Mouse (Mus musculus): ENCODE results near the gene Prpf31. TPM values are rescaled to one million over a fixed set of nuclear protein-coding genes. Genes with fewer than 3 reads are reported as not detected.

The Prpf31 gene
- total RNA-seq, 2 experiments from 2014 or later = 49.8 to 51.9 TPM

DNA sequence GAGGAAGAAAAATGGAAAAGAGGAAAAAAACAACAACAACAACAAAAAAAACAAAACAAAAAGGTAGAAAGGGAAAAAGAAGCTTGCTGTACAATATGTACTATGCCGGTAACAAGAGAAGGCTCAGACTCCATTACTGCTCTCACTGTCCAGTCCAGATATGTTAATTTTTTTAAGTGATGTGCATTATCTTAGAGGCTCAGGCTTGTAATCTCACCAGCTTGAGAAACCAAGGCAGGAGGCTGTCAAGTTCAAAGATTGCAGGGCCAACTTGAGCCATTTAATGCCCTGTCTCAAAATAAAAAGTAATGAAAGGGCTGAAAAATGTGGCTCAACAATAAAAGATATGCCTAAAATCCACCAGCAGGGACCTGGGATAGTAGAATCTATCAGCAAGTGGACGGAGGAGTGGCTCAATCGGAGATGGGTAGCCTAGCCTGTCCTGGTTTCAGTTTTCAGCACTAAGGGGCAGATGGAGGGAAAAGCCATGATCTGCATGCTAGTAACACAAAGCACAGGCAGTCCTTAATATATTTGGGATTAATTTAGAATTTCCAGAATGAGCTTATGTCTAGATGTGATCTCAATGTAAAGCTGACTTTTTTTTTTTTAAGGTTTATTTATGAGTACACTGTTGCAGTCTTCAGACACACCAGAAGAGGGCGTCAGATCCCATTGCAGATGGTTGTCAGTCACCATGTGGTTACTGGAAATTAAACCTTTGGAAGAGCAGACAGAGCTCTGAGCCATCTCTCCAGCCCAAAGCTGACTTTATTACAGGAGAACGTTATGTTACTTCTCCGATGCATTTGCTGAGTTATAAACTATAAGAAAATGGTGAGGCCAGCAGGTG lies 13.2 kb upstream of the Prpf31 start:
- DNase-seq (ENCODE audit: low spot score in 2 of 2) = no peak
- intact Hi-C loops (cut with DNase I) = no loop called here

DNA sequence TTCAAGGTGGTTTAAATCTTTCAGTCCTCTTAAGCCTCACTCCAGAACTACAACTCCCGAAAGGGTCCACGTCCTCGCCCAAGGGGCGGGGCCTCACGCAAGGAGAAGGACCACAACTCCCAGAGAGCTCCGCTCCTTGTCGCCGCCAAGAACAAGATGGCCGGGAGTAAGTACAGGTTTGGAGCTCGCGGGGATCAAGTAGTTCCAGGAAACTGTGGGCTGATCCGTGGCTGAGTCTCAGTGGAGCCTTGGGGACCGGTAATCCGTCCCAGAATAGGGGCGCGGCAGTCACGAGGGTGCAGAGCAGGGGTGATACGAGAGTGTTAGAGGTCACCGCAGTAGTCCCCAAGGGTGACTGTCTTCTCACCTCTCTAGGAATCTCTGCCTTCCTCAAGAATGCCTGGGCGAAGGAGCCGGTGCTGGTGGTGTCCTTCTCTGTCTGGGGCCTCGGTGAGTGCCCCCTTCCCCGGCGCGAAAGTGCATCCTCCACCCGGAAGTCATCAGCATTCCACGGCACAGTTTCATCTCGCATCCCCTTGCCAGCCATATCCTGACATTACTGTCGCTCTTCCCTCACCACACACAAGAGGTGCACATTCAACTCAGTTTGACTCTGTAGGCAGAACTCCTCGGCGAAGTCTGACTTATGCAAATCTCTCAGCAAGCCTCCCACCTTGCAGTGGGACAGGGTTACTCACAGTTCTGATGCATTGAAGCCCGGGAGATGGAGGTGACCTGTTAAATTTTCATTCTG lies 12.4 kb upstream of the Prpf31 start, which contains the start of gene Ndufa3:
Ndufa3 (plus strand) TSS at position 132 of the 754 bp plus-strand sequence.
- intact Hi-C loops (cut with DNase I) = no loop called here

DNA sequence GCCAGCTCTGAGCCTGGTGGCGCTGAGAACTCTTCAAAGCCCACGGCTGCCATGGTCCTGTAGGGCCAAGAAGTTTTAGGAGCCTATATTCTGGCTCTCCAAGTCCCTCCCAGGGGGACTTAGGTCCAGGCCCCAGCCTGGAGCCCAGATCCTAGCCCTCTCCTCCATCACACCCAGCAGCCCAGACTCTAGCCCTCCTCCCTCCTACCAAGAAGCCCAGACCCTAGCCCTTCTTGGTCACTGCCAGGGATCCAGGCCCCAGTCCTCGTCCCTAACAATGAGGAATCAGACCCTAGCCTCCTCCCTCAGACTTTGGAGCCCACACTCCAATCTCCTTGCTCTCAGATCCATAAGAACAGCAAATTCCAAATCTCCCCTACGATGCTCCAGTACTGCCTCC lies 755 bp upstream of the Prpf31 start:
- intact Hi-C loops (cut with DNase I) = no loop called here
- no peak for DNase-seq (ENCODE audit: low spot score in 2 of 2)

More for the DNA sequence above, 12.4 kb upstream of the Prpf31 start, which contains the start of gene Ndufa3:
- DNase-seq (ENCODE audit: low spot score in 2 of 2) = peak; percentile 86 to 90

DNA sequence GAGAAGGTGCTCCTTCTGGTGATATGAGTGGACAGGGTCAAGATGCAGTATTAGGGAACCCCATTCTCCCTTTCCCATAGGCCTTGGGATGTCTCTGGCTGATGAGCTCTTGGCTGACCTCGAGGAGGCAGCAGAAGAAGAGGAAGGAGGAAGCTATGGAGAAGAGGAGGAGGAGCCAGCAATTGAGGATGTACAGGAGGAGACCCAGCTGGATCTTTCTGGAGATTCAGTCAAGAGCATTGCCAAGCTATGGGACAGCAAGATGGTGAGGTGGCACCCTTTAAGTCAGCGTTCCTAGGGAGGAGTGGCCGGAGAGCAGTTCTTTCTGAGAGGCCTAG lies 662 bp downstream of the Prpf31 start:
- no peak for DNase-seq (ENCODE audit: low spot score in 2 of 2)
- intact Hi-C loops (cut with DNase I) = no loop called here

DNA sequence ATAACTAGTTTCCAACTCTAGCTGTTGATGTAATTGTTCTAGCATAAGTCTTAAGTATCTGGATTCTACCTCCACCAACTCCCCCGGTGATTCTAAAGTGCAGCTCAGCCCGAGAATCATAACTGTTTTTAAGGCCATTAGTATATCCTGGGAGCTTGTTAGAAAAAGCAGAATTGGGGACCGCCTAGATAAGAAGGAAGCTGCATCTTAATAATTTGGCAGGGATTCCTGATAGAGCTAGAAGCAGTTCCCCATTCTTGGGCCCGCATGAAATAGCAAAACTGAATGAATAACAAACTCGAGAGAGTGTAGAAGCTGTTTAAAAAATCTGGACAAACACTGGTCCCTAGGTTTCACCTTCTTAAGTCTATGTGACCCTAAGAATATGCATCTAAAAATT lies 13.6 kb downstream of the Prpf31 start:
- intact Hi-C loops (cut with DNase I) = loop anchor here (10.0 kb wide), 1 partner anchor 1441 kb away; the partner anchor contains the start of gene Epn1
- DNase-seq (ENCODE audit: low spot score in 2 of 2) = no peak

DNA sequence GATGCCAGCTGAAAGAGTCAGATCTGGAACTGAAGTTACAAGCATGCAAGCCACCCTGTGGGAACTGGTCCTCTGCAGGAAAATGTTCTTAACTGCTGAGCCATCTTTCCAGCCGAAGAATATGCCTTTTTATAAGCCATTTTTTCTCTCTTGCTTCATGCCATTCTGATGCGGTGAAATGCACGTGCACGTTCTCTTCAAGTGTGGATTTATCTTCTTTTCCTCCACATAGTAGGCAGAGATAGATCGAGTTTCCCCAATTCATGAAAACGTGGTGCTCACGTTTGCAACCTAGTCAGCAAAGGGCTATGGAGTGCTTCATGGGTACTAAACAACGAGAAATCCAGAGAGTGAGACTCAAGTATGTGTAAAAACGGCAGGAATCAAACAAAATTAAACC lies 14.1 kb downstream of the Prpf31 start:
- intact Hi-C loops (cut with DNase I) = loop anchor here (2.0 to 10.0 kb wide), 2 partner anchors 21 to 1441 kb away; partner anchors contain the start of genes Epn1 and Leng1
- no peak for DNase-seq (ENCODE audit: low spot score in 2 of 2)

DNA sequence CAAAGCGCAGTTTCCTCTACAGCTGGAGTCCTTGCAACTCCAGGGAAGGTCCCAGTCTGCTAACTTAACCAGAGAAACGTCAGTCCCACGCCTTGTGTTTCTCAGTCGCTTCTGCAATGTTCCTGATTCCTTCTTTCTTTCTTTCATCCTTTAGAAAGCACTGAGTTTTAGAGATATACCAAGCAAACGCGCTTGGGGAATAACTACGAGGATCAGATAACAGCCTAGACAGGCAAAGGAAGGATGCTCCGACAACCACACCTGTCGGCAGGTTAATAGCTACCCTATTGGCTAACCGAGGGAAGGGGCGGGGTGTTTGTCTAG lies 14.5 kb downstream of the Prpf31 start:
- no peak for DNase-seq (ENCODE audit: low spot score in 2 of 2)
- intact Hi-C loops (cut with DNase I) = loop anchor here (2.0 to 10.0 kb wide), 2 partner anchors 20 to 1440 kb away; partner anchors contain the start of genes Epn1 and Leng1

DNA sequence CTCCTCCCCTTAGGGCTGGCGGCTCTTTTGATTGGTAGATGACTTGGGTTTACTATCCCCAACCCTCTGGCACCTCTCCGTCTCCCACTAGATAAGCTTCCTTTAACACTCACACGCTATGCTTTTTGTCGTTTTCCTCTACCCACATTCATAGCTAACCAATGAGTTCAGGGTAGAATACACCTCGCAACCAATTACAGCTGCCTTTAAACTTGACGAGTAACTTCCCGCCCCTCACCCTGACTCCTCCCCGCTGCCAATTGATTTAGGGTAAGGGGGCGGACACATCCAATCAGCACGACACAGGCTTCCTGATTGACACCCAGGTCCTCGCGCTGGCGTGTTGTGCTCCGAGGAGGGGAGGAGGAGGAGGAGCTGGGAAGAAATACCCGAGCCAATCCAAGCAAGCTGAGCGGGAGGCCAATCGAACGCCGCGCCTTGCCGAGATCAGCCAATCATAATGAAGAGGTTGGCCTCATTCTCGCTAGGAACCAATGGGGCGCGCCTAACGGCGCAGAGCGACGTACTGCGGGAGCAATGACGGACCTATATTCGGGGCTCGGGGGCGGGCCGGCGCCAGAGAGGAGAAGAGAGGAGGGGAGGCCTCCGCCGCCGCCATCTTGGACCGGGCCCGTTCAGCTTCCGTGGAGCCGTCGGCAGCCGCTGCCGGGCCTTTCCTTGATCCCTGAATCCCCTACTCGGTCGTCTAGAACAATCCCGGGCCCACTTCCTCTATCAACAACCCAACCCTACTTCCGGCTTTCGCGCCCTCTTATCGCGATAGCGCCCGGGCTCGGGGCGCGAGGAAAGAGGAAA lies 15.1 kb downstream of the Prpf31 start, which contains the start of gene Cnot3:
Cnot3 (plus strand) TSS at position 597 of the 816 bp plus-strand sequence.
- intact Hi-C loops (cut with DNase I) = loop anchor here (2.0 to 10.0 kb wide), 2 partner anchors 20 to 1440 kb away; partner anchors contain the start of genes Epn1 and Leng1
- peak; percentile 99 for DNase-seq (ENCODE audit: low spot score in 2 of 2)

DNA sequence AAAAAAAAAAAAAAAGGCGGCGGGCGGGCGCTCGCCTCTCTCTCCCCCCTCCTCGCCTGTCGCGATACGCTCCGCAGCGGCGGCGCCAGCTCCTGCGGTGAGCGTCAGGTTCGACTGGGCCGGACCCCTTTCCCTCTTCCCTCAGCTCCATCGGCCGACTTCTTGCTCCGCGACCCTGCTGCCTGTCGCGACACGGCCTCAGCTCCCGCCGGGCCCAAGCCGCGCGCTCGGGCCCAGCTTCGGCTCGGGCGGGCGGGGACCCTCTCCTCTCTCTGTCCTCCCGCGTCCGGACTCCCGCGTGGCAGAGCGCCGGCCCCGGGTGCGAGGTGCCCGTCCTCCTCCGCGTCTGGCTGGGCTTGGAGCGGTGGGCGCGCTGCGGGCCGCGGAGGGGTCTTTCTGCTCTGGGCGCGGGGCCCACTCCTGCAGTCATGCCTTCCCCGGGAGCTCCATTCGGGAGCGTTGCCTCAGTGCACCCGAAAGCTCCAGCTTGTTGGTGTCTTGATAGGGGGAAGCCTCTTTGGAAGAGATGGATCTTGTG lies 15.8 kb downstream of the Prpf31 start:
- DNase-seq (ENCODE audit: low spot score in 2 of 2) = no peak
- intact Hi-C loops (cut with DNase I) = loop anchor here (2.0 to 10.0 kb wide), 2 partner anchors 19 to 1439 kb away; partner anchors contain the start of genes Epn1 and Leng1

DNA sequence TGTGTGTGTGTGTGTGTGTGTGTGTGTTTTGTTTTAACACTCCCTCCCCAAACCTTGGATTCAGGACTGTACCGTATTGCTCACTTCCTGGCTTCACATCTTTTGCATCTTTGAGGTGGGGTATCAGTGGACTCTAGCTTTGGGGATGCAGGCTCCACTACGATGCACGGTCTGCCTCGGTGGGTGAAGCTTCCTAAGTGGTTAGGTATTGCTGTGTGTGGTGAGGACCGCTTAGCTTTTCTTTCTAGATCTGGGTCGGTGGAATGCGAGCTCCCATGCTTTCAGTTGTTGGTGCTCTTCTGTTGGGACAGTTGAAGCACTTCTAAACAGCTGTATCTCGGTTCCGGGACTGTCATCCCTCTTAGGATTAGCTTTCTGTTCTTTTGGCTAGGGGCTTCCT lies 16.4 kb downstream of the Prpf31 start:
- DNase-seq (ENCODE audit: low spot score in 2 of 2) = no peak
- intact Hi-C loops (cut with DNase I) = loop anchor here (10.0 kb wide), 1 partner anchor 1439 kb away; the partner anchor contains the start of gene Epn1

DNA sequence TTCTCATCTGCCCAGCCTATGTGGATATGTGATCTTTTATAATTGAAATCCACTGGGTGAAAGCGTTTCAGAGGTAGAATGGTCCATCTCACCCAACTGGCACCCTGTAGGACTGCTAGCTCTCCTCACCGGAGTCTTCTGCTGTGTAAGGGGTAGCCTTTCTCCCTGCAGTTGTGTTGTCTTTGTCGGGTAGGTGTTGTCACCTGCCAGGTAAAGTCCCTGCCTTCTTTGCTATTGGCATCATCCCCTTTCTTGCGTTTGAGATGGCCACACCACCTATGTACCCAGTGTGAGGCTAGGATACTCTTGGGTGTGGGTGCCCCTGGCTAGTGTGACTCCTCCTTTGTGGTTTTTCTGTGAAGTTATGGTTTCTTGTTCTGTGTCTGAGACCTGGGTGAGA lies 16.9 kb downstream of the Prpf31 start:
- intact Hi-C loops (cut with DNase I) = loop anchor here (10.0 kb wide), 1 partner anchor 1438 kb away; the partner anchor contains the start of gene Epn1
- no peak for DNase-seq (ENCODE audit: low spot score in 2 of 2)

DNA sequence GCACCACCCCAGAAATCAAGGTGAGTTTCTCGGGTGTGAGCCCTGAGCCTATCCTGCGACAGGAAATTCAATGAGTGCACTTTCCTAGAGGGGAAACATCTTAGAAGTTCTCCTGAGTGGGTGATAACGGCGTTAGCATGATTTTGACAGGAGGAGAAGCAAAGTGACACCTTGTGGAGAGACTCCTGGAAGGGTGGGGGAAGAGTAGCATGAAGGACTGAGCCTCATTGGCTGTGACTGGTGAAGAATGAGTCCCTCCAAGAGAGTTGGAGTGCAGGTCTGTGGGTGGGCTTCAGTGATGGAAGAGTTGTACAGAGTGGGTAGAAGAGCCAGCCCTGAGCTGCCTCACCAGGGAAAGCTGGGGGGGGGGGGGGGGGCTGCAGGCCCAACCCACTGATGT lies 27.2 kb downstream of the Prpf31 start:
- no peak for DNase-seq (ENCODE audit: low spot score in 2 of 2)
- intact Hi-C loops (cut with DNase I) = no loop called here

DNA sequence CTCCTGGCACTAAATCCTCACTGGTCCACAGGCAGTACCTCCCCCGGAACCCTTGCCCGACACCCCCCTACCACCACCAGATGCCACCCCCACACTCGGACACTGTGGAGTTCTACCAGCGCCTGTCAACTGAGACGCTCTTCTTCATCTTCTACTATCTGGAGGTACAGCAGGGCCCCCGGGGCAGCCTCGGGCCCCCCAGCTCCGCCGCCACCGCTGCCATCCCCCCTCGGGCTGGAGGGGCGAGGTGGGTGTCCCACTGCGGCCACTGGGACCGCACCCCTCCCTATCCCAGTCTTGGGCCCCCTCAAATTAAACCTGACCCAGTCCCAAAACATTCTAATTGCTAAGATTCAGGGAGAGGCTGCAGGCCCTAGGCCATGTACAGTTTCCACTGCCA lies 28.8 kb downstream of the Prpf31 start:
- intact Hi-C loops (cut with DNase I) = no loop called here
- no peak for DNase-seq (ENCODE audit: low spot score in 2 of 2)

DNA sequence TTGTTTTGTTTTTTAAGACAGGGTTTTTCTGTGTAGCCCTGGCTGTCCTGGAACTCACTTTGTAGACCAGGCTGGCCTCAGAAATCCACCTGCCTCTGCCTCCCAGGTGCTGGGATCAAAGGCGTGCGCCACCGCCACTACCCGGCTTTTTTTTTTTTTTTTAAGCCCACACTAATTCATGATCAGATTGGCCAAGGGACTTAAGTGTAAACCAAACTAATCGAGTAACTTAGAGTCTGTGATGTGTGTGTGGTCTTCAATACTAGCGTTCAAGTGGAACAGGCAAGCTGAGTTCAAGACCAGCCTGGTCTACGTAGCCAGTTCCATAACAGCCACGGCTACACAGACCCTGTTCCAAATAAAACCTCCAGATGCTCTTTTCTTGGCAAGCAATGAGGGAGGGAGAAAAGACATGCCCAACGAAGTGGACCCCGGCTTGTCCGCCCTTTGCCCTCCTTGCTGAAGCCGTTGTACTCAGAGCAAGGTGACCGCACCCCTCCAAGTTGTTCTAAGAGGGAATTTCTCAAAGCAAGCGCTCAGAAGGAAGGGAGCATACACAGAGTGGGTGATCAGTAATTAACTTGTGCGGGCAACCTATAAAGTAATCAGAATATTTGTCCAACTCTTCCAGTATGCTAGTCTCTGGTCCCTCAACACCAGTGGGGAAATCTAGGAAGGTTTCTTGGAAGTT lies 34.9 kb downstream of the Prpf31 start:
- DNase-seq (ENCODE audit: low spot score in 2 of 2) = no peak
- intact Hi-C loops (cut with DNase I) = loop anchor here (2.0 kb wide), 1 partner anchor 20 kb away; the partner anchor contains the start of gene Cnot3

DNA sequence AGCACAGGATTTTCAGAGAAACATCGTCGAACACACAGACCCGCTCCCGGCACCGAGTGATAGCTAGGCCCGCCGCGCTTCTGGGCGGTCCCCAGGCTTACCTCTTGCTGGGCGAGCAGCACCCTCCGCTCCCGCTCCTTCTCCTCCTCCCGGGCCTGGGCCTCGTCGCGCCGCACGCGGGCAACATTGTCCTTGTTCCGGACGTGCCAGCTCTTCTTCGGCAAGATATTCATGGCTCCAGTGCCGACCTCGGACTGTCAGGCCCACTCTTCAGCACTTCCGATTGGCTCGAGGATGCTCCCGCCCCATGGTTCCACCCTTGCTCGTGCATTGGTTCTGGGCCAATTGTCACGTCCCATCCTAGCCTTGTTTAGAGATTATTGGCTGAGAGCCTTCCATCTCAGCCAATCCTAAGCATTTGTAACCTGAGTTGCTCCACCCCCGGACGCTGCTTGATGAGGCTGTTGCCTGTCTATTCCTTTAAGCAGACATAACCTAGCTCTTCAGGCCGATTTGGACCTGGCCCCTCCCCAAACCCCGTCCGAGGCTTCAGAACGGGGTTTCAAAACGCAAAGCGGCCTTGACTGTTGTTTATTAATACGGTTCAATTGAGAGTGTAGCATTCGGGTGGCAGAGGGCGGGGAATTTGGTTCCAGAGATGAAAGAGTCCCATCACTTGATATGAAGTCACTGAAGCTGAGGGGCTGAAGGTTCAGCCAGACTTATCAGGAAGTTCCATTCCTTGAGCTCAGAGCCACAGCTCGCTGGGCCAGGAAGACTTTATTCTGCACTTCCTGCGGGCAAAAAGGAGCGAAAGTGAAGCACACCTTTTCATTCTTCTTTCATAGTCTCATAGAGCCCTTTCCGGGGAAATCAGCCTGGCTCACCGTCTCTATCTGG lies 35.7 kb downstream of the Prpf31 start, which contains the start of gene Leng1:
Leng1 (minus strand) TSS at position 626 of the 900 bp plus-strand sequence.
- intact Hi-C loops (cut with DNase I) = loop anchor here (2.0 kb wide), 1 partner anchor 21 kb away; the partner anchor contains the start of gene Cnot3

DNA sequence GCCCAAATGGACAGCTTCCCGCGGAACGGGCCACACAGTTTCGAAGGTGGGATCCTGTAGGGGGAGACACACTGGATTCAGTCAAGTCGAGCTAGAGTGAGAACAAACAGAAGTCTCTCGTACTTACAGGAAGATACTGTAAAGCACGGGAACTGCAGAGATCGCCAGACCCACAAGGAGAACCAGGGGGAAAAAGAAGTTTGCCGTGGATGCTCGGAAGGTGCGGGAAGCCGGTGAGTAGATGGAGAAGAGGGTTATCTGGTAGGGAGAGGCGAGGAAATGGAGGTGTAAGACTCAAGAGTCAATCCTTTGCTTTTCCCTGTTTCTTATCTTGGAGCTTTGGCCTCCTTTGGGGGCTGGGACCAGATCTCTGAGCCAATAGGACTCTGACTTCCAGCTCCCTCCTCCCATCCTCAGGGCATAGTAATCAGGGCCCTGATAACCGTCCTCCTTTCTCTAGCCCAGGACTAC lies 37.2 kb downstream of the Prpf31 start:
- no peak for DNase-seq (ENCODE audit: low spot score in 2 of 2)
- intact Hi-C loops (cut with DNase I) = no loop called here

More for the DNA sequence above, 35.7 kb downstream of the Prpf31 start, which contains the start of gene Leng1:
- peak; percentile 95 to 97 for DNase-seq (ENCODE audit: low spot score in 2 of 2)

All from left cerebral cortex, postnatal 36 days (tissue).